Mouse (Mus musculus) ES-E14 (cell line): ENCODE measurements at regions not wholly inside any gene's neighbourhood (a gene's known extent, or its start where the extent isn't known, plus 50 kb on each side); places are given as distances from the start of the nearest gene placed in this dataset.

Experiments
- MAFK ChIP-seq: IDR thresholded peaks from 2 replicates; pipeline ENCODE4 v1.6.1; 2014; ENCODE audit warnings: mild to moderate bottlenecking, low read depth, low read length, inconsistent platforms; ENCODE audit not compliant: insufficient read depth
- ZC3H11A ChIP-seq: IDR thresholded peaks from 2 replicates; pipeline ENCODE4 v1.6.1; 2012; ENCODE audit warnings: low read depth, mild to moderate bottlenecking, inconsistent platforms, low read length, borderline replicate concordance

GRCm38 (mm10) chr8:10903957-10904356 lies 104.3 kb downstream of the Irs2 start:
- TF ChIP-seq MAFK (no peak), ZC3H11A (no peak)
